Mouse (Mus musculus) brown adipose tissue, adult 24 weeks (tissue): ENCODE measurements around the gene Kidins220. TPM values are rescaled to one million over a fixed set of nuclear protein-coding genes. Genes with fewer than 3 reads are reported as not detected.

ENCODE experiments used
- H3K27ac ChIP-seq: fragments of 200-500 bp; replicated peaks from 2 replicates; pipeline ENCODE4 v1.5.1; 2012; ENCODE audit warnings: low read depth, mild to moderate bottlenecking, low read length
- H3K4me1 ChIP-seq: fragments of 200-500 bp; 2 replicates; pipeline ENCODE4 v1.6.1; 2012; ENCODE audit warnings: low read length, mixed read lengths; ENCODE audit not compliant: control insufficient read depth, insufficient read depth, insufficient read length
- H3K4me3 ChIP-seq: fragments of 200-500 bp; 2 replicates; pipeline ENCODE4 v1.5.1; 2012; ENCODE audit warnings: low read depth, mild to moderate bottlenecking, low read length, moderate library complexity; ENCODE audit not compliant: insufficient read depth
- polyA plus RNA-seq: library from polyadenylated mRNA; stranded (reverse); fragments of >200 nt; gene quantifications from 2 replicates; pipeline ENCODE4 v1.2.4, GENCODE M21; 2012; ENCODE audit not compliant: missing spikeins, insufficient read depth, insufficient read length

Kidins220 gene
- polyA plus RNA-seq, 1 experiment = 30.6 TPM

GRCm38 (mm10) chr12:24948344-24948743 is 26.4 kb upstream of the Kidins220 start:
- H3K27ac ChIP-seq = no peak overlapping the region
- no peak overlapping the region for H3K4me3 ChIP-seq
- no peaks in the 10 kb centered on the region for H3K4me1 ChIP-seq

GRCm38 (mm10) chr12:24950376-24951046 is 24.2 kb upstream of the Kidins220 start:
- no peak overlapping the region for H3K4me3 ChIP-seq
- H3K4me1 ChIP-seq = no peaks in the 10 kb centered on the region
- H3K27ac ChIP-seq = no peak overlapping the region

GRCm38 (mm10) chr12:24952147-24952546 is 22.6 kb upstream of the Kidins220 start:
- Histone ChIP-seq H3K4me1 (no peaks in the 10 kb centered on the region), H3K4me3 (no peak overlapping the region), H3K27ac (no peak overlapping the region)

GRCm38 (mm10) chr12:24955137-24955536 is 19.6 kb upstream of the Kidins220 start:
- no peak overlapping the region for H3K27ac ChIP-seq

GRCm38 (mm10) chr12:24958526-24958925 is 16.2 kb upstream of the Kidins220 start:
- Histone ChIP-seq H3K27ac (no peak overlapping the region), H3K4me3 (no peak overlapping the region), H3K4me1 (no peaks in the 10 kb centered on the region)

More at GRCm38 (mm10) chr12:24955137-24955536, 19.6 kb upstream of the Kidins220 start:
- Histone ChIP-seq H3K4me3 (no peak overlapping the region), H3K4me1 (no peaks in the 10 kb centered on the region)

- Histone ChIP-seq H3K4me3 (no peak overlapping the region), H3K4me1 (no peaks in the 10 kb centered on the region), H3K27ac (no peak overlapping the region)
Observed at GRCm38 (mm10) chr12:24961821-24962220, 12.9 kb upstream of the Kidins220 start.

GRCm38 (mm10) chr12:24962362-24962967 is 12.3 kb upstream of the Kidins220 start:
- H3K27ac ChIP-seq = no peak overlapping the region
- H3K4me3 ChIP-seq = no peak overlapping the region

GRCm38 (mm10) chr12:24963393-24964022 is 11.2 kb upstream of the Kidins220 start:
- Histone ChIP-seq H3K4me3 (no peak overlapping the region), H3K27ac (no peak overlapping the region), H3K4me1 (no peaks in the 10 kb centered on the region)

More at GRCm38 (mm10) chr12:24962362-24962967, 12.3 kb upstream of the Kidins220 start:
- H3K4me1 ChIP-seq = no peaks in the 10 kb centered on the region

- H3K4me3 ChIP-seq = no peak overlapping the region
- no peaks in the 10 kb centered on the region for H3K4me1 ChIP-seq
- no peak overlapping the region for H3K27ac ChIP-seq
Observed at GRCm38 (mm10) chr12:24965406-24965805, 9.3 kb upstream of the Kidins220 start.

GRCm38 (mm10) chr12:24966046-24966445 is 8.7 kb upstream of the Kidins220 start:
- Histone ChIP-seq H3K4me1 (no peaks in the 10 kb centered on the region), H3K4me3 (no peak overlapping the region), H3K27ac (no peak overlapping the region)

GRCm38 (mm10) chr12:24971490-24972200 is 3.1 kb upstream of the Kidins220 start:
- Histone ChIP-seq H3K4me3 (no peak overlapping the region), H3K27ac (no peak overlapping the region), H3K4me1 (peaks cover 5% of the 10 kb centered on the region)

- Histone ChIP-seq H3K27ac (no peak overlapping the region), H3K4me3 (no peak overlapping the region), H3K4me1 (peaks cover 8% of the 10 kb centered on the region)
Observed at GRCm38 (mm10) chr12:24972371-24973350, 2.1 kb upstream of the Kidins220 start.

- Histone ChIP-seq H3K4me1 (peaks cover 8% of the 10 kb centered on the region), H3K27ac (no peak overlapping the region), H3K4me3 (no peak overlapping the region)
Observed at GRCm38 (mm10) chr12:24973586-24973985, 1.1 kb upstream of the Kidins220 start.

- H3K4me3 ChIP-seq = peak overlapping the region; percentile 68
- H3K27ac ChIP-seq = peak overlapping the region; percentile 66
- peaks cover 12% of the 10 kb centered on the region for H3K4me1 ChIP-seq
Observed at GRCm38 (mm10) chr12:24975115-24975733, 499 bp downstream of the Kidins220 start.
